Mouse (Mus musculus): ENCODE data around the gene Olfm2.

- TF ChIP-seq CTCF (conservative IDR thresholded peaks at IDR 0.05; ENCODE audit: insufficient read depth, insufficient read length, low read depth, low read length), result no peak
- no peak for TF ChIP-seq POLR2A (IDR thresholded peaks at IDR 0.05; ENCODE audit: low read depth, low read length)
Measured at GRCm38 (mm10) chr9:20664982-20665637, 81.0 kb downstream of the Olfm2 start.
